Mouse (Mus musculus) adipocyte (in vitro differentiated cells): ENCODE data around the gene Gm20909.
"Not testable (repeated sequence)": the region's sequence is repeated elsewhere in the genome, so short reads cannot be mapped to it uniquely, and the experiment has no call there.

Experiments used
- DNase-seq: peaks from one replicate; pipeline ENCODE4 v3.0.0-alpha.2; 2016; ENCODE audit warnings: low spot score

Gene Gm20909

DNA sequence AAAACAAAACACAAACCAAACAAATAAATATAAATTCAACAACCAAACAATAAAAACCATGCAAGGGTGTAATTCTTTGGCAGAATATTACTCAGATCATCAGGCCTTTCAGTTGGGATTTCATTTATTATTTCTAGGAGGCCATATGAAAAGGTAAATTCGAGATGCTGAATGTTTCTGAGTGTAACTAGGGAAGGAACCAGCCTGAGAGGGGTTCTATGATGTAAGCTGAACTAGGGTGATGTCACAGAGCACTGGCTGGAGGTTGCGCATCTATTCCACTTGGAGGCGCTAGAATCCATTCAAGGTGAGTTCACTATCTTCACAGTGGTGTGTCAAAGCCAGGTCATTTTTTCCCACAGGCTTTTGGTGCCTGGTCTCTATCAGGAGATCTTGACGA lies at the start of gene Gm20909:
Gm20909 (plus strand) TSS at position 301 of the 400 bp plus-strand sequence.
- not testable (repeated sequence) for DNase-seq
